Mouse (Mus musculus) hindbrain, embryonic 11.5 days (tissue): ENCODE data around the gene Vill. TPM values are rescaled to one million over a fixed set of nuclear protein-coding genes. Genes with fewer than 3 reads are reported as not detected.
A peak's percentile ranks its signal among the peaks of the same experiment; 100 is the strongest.

Experiments
- ATAC-seq: fragments of 200-750 bp; cut with Nextera tagmentation; 2 replicates; pipeline ENCODE4 v1.8.0; 2017; ENCODE audit warnings: mild to moderate bottlenecking, moderate TSS enrichment, moderate library complexity; ENCODE audit not compliant: low FRiP score
- DNase-seq: peaks from one replicate; pipeline ENCODE4 v3.0.0-alpha.2; 2015; ENCODE audit warnings: low spot score
- H3K27ac ChIP-seq: fragments of 300-500 bp; sonication (generic); 2 replicates; pipeline ENCODE4 v1.5.1; 2014; ENCODE audit warnings: mild to moderate bottlenecking, low read depth, low read length
- H3K27me3 ChIP-seq: fragments of 300-500 bp; sonication (generic); 2 replicates; pipeline ENCODE4 v1.6.1; 2014; ENCODE audit warnings: mild to moderate bottlenecking, low read length, moderate library complexity, mixed read lengths; ENCODE audit not compliant: control insufficient read depth, insufficient read depth
- H3K36me3 ChIP-seq: fragments of 300-500 bp; sonication (generic); 2 replicates; pipeline ENCODE4 v1.6.1; 2014; ENCODE audit warnings: mild to moderate bottlenecking, low read length, moderate library complexity, mixed read lengths; ENCODE audit not compliant: control insufficient read depth, insufficient read depth
- H3K4me1 ChIP-seq: fragments of 300-500 bp; sonication (generic); replicated peaks from 2 replicates; pipeline ENCODE4 v1.6.1; 2014; ENCODE audit warnings: low read length, mixed read lengths; ENCODE audit not compliant: control insufficient read depth, insufficient read depth
- H3K4me2 ChIP-seq: fragments of 300-500 bp; sonication (generic); replicated peaks from 2 replicates; pipeline ENCODE4 v1.6.1; 2014; ENCODE audit warnings: mild to moderate bottlenecking, low read depth, low read length
- H3K4me3 ChIP-seq: fragments of 300-500 bp; sonication (generic); 2 replicates; pipeline ENCODE4 v1.5.1; 2014; ENCODE audit warnings: low read depth, low read length
- H3K9ac ChIP-seq: fragments of 300-500 bp; sonication (generic); 2 replicates; pipeline ENCODE4 v1.6.1; 2014; ENCODE audit warnings: low read depth, low read length
- H3K9me3 ChIP-seq: fragments of 300-500 bp; sonication (generic); 2 replicates; pipeline ENCODE4 v1.6.1; 2016; ENCODE audit warnings: low read length; ENCODE audit not compliant: control insufficient read depth
- WGBS: fragments of 180-500 bp; shearing (Covaris S2); extraction: QIAGEN DNeasy Blood & Tissue Kit; methylation state at CpG from one replicate; pipeline ENCODE4 v1.1.7; 2014; 5-methylcytosine and 5-hydroxymethylcytosine counted together
- polyA plus RNA-seq: library from polyadenylated mRNA; unstranded; fragments of >200 nt; fragmentation: Nextera tagmentation; extraction: Ambion mirVana; gene quantifications from 2 replicates; pipeline ENCODE4 v1.2.1, GENCODE M21; 2014

Gene Vill
- polyA plus RNA-seq, 1 experiment from 2014 or later = 7.5 TPM

DNA sequence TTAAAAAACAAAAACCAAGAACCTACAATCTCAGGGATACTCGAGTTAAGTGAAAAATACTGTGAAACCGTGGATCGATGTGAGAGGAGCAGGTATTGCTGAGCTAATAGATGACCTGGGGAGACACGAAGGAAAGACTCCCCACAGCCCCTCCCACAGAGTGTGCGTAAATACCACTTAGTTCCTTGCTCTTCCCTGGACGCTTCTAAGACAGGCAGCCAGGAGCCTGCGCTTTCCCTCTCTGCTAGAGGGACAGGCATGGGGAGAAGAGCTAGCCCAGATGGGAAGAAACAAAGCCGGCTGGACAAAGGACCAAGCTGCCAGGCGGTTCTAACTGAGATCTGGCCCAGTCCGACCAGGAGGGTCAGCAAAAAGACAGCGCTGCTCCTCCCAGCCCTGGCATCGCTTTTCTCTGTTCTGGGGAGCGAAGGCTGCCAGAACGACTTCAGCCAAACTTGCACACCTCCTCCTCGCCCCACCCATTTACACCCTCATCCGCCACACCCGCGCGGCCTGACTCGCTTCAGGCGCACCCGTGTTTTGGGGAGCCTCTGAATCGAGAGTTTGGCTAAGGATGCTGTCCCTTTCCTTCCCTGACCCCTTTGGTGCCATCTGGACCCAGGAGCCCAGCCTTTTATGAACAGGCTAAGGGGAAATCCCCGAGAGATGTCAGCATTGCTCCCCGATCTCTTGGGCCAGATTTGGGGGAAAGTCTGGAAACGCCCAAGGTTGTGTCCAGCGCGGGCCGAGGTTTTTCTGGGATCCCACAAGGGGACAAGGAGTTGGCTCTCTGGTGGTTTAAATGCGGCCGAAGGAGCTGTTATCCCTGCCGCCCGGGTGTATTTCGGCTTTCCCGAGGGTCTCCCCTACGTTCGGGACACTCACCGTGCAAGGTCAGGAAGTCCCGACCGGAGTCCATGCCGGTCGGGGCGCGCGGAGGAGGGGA is 40.2 kb downstream of the Vill start:
- Histone ChIP-seq H3K27ac (no peak overlapping the region), H3K9me3 (no peaks in the 10 kb centered on the region), H3K36me3 (no peaks in the 10 kb centered on the region), H3K4me1 (peaks cover 8% of the 10 kb centered on the region), H3K27me3 (peaks cover 12% of the 10 kb centered on the region), H3K4me3 (peak overlapping the region; percentile 58), H3K4me2 (peak overlapping the region; percentile 79), H3K9ac (peak overlapping the region; percentile 62)
- DNase-seq (peak; percentile 55), ATAC-seq (no peak)
- WGBS = 3% methylated on average over 45 of the region's 45 CpGs

DNA sequence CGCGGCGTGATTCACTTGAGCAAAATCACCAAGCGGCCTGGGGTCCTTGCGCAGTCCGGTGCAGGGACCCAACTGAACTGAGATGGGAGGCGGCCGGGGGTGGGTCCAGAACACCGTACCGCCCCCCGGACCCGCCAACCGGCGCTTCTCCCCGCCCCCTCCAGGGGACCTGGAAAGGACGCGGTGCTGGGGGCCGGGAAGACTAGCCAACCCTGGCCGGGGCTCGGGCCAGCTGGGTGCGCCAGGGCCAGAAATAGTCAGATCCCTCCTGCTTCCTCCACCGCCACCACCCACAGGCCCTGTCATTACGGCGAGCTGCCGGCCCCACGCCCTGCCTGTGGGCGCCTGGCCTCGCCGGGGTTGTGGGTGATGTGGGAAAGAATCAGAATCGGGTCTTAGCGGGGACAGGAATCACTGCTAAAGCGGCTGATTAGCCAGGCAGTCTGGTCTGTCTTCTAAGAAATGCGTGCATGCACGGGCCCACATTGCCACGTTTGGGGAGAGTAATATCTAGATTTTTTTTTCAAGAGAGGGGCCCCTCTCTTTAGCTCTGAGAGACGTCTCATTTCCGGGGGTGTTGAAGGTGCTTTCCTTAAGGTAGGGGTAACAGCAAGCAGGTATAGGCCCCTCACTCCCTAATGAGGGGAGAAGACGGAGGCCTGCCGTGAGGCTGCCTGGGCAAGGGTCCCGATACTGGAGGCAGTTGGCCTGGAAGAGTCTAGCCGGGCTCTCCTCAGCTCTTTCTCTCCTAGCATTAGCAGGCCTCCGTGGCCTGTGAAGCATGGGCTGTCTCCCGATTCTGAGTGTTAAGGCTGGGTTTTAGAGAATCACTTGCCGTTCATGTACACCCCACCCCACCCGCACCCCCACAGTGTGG is 41.1 kb downstream of the Vill start, which contains the start of gene Plcd1:
Gene Plcd1, minus strand, starts transcription at position 84 of the 877 bp plus-strand sequence.
- Histone ChIP-seq H3K9me3 (no peaks in the 10 kb centered on the region), H3K4me1 (peaks cover 8% of the 10 kb centered on the region), H3K27me3 (peaks cover 12% of the 10 kb centered on the region), H3K27ac (no peak within 1 kb of the TSS), H3K9ac (peak within 1 kb of the TSS; percentile 62), H3K36me3 (no peaks in the 10 kb centered on the region), H3K4me2 (peak within 1 kb of the TSS; percentile 79), H3K4me3 (peak within 1 kb of the TSS; percentile 58)
- ATAC-seq (peak; percentile 76), DNase-seq (peak; percentile 79)
- 8% methylated on average over 45 of the region's 45 CpGs for WGBS

DNA sequence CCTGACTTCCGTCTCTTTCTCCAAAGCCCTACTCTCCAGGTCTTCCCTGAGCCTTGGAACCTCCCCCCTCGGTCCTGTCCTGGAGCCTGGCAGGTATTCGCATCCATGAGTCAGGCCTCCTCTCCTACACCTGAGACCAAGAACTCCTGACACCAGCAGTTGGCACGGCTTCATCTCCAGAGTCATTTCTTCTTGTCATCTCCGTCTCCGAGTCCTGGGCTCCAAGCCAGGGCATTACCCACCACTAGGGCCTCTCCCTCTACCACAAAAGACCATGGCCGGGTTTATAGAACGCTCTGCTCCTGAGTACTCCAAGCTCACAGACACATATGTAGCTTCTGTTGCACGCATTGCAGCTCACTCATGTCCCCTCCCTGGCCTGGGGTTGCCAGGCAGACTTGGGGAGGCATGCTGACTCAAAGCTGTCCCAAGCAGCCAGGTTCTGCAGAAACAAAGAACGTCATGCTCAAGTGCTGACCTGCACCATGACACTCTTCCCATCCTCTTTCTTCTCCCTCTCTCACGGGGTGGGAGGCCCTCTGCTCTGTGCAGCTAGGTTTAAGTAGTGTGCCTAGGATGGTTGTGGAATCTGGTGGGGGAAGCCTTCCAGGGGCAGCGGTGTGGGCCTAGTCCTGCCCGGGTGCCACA is 42.0 kb downstream of the Vill start:
- Histone ChIP-seq H3K9ac (0 out of 2 replicates have a peak overlapping the region, but pooled peaks have one; percentile 5), H3K4me3 (no peak overlapping the region), H3K4me1 (peaks cover 8% of the 10 kb centered on the region), H3K9me3 (no peaks in the 10 kb centered on the region), H3K27ac (no peak overlapping the region), H3K36me3 (no peaks in the 10 kb centered on the region), H3K27me3 (peaks cover 12% of the 10 kb centered on the region), H3K4me2 (no peak overlapping the region)
- no peak for ATAC-seq
- no peak for DNase-seq
- 72% methylated on average over 13 of the region's 13 CpGs for WGBS

DNA sequence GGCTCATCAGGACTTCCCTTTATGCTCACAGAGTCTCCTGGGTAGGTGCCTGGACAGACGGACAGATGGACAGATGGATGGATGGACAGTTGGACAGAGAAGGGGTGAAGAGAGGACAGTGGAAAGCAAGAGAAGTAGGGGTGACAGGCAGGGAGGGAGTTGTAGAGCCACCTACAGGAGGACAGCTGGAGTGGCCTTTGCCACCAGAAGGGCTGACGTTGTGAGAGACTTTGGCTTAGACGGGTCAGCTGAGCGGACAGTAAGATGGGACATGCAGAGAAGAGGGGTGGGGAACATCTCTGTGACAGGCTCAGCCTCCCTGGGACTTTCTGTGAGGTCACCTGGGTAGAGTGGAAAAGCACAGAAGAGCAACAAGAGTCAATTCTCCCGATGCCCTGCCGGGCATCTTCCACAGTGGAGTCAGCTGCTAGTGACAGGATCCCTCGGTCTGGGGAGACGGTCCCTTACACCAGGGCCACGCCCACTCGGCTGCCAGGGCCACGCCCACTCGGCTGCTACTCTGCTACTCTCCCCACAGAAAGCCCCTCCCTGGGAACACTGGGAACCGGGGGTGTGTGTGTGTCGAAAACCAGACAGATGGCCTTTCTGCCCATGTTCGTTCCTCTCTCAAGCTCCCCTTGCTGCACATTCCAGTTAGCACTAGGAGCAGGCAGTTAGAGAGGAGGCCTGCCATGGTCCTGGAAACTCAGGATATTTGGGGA is 47.8 kb downstream of the Vill start:
- 16% methylated on average over 15 of the region's 15 CpGs for WGBS
- Histone ChIP-seq H3K9me3 (no peaks in the 10 kb centered on the region), H3K4me2 (no peak overlapping the region), H3K4me1 (0 out of 2 replicates have a peak, but pooled peaks cover 2% of the 10 kb centered on the region), H3K4me3 (no peak overlapping the region), H3K27ac (no peak overlapping the region), H3K9ac (no peak overlapping the region), H3K36me3 (no peaks in the 10 kb centered on the region), H3K27me3 (0 out of 2 replicates have a peak, but pooled peaks cover 2% of the 10 kb centered on the region)
- peak; percentile 66; the same call in 1 of the 2 replicates for ATAC-seq
- DNase-seq = peak; percentile 57

DNA sequence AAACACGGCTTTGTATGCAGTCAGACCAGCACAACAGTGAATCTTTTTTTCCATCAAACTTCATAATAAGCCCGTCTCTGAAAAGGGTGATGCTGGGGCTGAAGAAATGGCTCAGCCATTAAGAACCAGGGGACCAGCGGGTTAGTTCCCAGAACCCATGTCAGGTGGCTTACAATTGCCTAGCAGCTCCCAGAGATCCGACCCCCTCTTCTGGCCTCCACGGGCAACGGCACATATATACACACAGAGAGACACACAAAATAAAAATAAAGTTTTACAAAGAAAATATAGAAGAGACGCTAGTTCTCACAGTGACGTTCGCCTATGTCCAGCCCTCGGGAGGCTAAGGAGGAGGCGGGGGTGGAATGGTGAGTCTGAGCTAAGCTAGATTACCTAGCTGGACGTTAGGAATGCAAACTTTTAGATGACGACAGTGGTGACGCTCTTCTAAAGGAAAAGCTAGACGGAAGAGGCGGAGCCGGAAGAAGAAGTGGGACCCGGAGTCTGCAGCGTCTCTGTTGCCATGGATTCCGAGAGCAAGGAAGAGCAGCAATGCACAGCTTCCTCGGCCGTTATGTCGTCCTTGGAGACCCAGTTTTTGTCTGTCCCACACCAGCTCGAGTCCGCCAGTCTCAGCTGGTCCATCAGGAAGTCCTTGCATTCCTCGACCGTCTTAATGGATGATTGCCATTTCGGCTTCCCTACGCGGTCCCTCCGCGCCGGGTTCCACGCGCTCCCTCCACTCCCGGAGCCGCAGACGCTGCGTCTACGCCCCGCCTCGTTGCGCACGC is 49.6 kb downstream of the Vill start, which contains the start of gene Dlec1:
Gene Dlec1, plus strand, starts transcription at position 487 of the 791 bp plus-strand sequence.
- Histone ChIP-seq H3K4me3 (peak within 1 kb of the TSS; percentile 63), H3K4me2 (peak within 1 kb of the TSS; percentile 81), H3K4me1 (0 out of 2 replicates have a peak, but pooled peaks cover 2% of the 10 kb centered on the region), H3K9me3 (no peaks in the 10 kb centered on the region), H3K27me3 (0 out of 2 replicates have a peak, but pooled peaks cover 2% of the 10 kb centered on the region), H3K36me3 (no peaks in the 10 kb centered on the region), H3K27ac (no peak within 1 kb of the TSS), H3K9ac (peak within 1 kb of the TSS; percentile 49)
- peak; percentile 89 for DNase-seq
- ATAC-seq = peak; percentile 87
- 3% methylated on average over 44 of the region's 44 CpGs for WGBS

DNA sequence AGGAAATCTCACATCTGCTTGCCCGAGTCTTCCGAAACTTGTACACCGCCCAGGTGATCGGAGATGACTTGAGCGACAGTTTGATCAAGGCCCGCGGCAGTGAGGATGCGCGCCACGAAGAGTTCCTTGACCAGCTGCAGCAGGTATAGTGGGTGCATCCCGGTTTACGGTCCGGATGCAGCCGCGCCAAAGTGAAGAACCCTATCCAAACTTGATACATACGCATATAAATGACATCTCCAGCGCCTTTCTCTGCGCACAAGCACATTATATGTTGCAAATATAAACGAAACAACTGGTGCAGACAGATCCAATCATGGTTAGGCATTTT is 50.2 kb downstream of the Vill start:
- Histone ChIP-seq H3K4me3 (peak overlapping the region; percentile 63), H3K4me2 (peak overlapping the region; percentile 81), H3K9me3 (no peaks in the 10 kb centered on the region), H3K36me3 (no peaks in the 10 kb centered on the region), H3K27ac (no peak overlapping the region), H3K27me3 (0 out of 2 replicates have a peak, but pooled peaks cover 2% of the 10 kb centered on the region), H3K9ac (peak overlapping the region; percentile 49), H3K4me1 (0 out of 2 replicates have a peak, but pooled peaks cover 2% of the 10 kb centered on the region)
- ATAC-seq = no peak
- 2% methylated on average over 19 of the region's 19 CpGs for WGBS
- DNase-seq = no peak

DNA sequence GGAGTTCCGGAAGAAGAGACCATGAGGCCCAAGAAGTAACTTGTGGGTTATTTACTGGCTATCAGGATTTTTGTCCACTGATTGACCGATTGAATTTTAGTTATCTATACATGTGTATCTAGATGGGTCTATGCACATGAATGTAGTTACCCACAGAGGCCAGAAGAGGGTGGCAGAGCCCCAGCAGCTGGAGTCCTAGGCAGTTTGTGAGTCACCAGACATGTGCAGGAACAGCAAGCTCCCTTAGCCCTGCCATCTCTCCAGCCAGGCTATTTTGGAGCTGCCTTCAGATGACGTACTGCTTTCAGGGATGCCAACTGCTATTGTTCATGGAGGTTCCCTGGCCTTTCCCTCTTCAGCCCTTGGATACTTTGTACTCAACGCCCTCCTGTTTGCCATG is 55.0 kb downstream of the Vill start:
- no peak overlapping the region for H3K27ac ChIP-seq
- no peak overlapping the region for H3K9ac ChIP-seq
- no peaks in the 10 kb centered on the region for H3K4me1 ChIP-seq
- ATAC-seq = no peak
- H3K4me3 ChIP-seq = no peak overlapping the region
- 0 out of 2 replicates have a peak, but pooled peaks cover 2% of the 10 kb centered on the region for H3K27me3 ChIP-seq
- DNase-seq = peak; percentile 46
- H3K9me3 ChIP-seq = no peaks in the 10 kb centered on the region
- H3K36me3 ChIP-seq = no peaks in the 10 kb centered on the region
- 95% methylated on average over 4 of the region's 4 CpGs for whole genome bisulfite sequencing
- no peak overlapping the region for H3K4me2 ChIP-seq
